Mouse (Mus musculus) midbrain, embryonic 12.5 days (tissue): ENCODE measurements around the gene Dlg2. TPM values are rescaled to one million over a fixed set of nuclear protein-coding genes. Genes with fewer than 3 reads are reported as not detected.

Experiments used
- ATAC-seq: fragments of 200-750 bp; cut with Nextera tagmentation; 2 replicates; pipeline ENCODE4 v1.8.0; 2017; ENCODE audit warnings: low read depth, moderate TSS enrichment, moderate library complexity; ENCODE audit not compliant: low FRiP score
- H3K27ac ChIP-seq: fragments of 300-500 bp; sonication (generic); replicated peaks from 2 replicates; pipeline ENCODE4 v1.5.1; 2016; ENCODE audit warnings: mild to moderate bottlenecking
- H3K27me3 ChIP-seq: fragments of 300-500 bp; sonication (generic); 2 replicates; pipeline ENCODE4 v1.6.1; 2016; ENCODE audit warnings: mild to moderate bottlenecking
- H3K36me3 ChIP-seq: fragments of 300-500 bp; sonication (generic); 2 replicates; pipeline ENCODE4 v1.6.1; 2016
- H3K4me1 ChIP-seq: fragments of 300-500 bp; sonication (generic); 2 replicates; pipeline ENCODE4 v1.6.1; 2016
- H3K4me2 ChIP-seq: fragments of 300-500 bp; sonication (generic); replicated peaks from 2 replicates; pipeline ENCODE4 v1.6.1; 2016; ENCODE audit warnings: mild to moderate bottlenecking, moderate library complexity
- H3K4me3 ChIP-seq: fragments of 300-500 bp; sonication (generic); 2 replicates; pipeline ENCODE4 v1.5.1; 2016; ENCODE audit warnings: mild to moderate bottlenecking
- H3K9ac ChIP-seq: fragments of 300-500 bp; sonication (generic); replicated peaks from 2 replicates; pipeline ENCODE4 v1.6.1; 2016; ENCODE audit warnings: mild to moderate bottlenecking, moderate library complexity
- H3K9me3 ChIP-seq: fragments of 300-500 bp; sonication (generic); 2 replicates; pipeline ENCODE4 v1.6.1; 2016; ENCODE audit warnings: mild to moderate bottlenecking
- WGBS: fragments of 180-500 bp; shearing (Covaris S2); methylation state at CpG from one replicate; pipeline ENCODE4 v1.1.7; 2016; 5-methylcytosine and 5-hydroxymethylcytosine counted together
- polyA plus RNA-seq: library from polyadenylated mRNA; unstranded; fragments of >200 nt; fragmentation: Nextera tagmentation; extraction: Ambion mirVana; gene quantifications from 2 replicates; pipeline ENCODE4 v1.2.1, GENCODE M21; 2016

The Dlg2 gene
- polyA plus RNA-seq, 1 experiment from 2014 or later, result 4.2 TPM

GRCm38 (mm10) chr7:90554421-90554820 lies 77.9 kb downstream of the Dlg2 start:
- H3K4me3 ChIP-seq, result no peak overlapping the region
- no peaks in the 10 kb centered on the region for H3K9me3 ChIP-seq
- no peak overlapping the region for H3K4me2 ChIP-seq
- H3K36me3 ChIP-seq, result no peaks in the 10 kb centered on the region
- no peak overlapping the region for H3K9ac ChIP-seq
- no peak overlapping the region for H3K27ac ChIP-seq
- ATAC-seq, result no peak
- WGBS, result 84% methylated on average over 2 of the region's 2 CpGs
- no peaks in the 10 kb centered on the region for H3K4me1 ChIP-seq
- no peaks in the 10 kb centered on the region for H3K27me3 ChIP-seq

DNA sequence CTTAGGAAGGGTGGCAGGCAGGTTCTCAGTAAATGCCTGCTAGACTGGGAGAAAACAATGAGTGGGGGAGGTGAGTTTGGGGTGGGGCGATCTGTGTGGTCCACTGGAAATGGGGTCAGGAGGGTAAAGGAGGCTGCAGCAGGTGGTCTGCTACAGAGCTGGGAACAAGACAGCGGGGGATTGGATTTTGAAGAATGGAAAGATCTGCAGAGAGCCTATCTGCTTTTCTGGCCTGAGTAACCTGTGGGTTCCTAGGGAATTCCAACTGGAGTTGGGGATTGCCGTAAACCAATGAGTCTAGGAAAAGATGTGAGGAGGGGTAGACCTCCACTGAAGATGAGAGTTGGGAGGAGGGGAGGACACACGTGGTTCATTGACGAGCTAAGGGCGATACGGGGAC lies 92.7 kb downstream of the Dlg2 start:
- Histone ChIP-seq H3K27me3 (no peaks in the 10 kb centered on the region), H3K9me3 (no peaks in the 10 kb centered on the region), H3K36me3 (no peaks in the 10 kb centered on the region), H3K4me1 (no peaks in the 10 kb centered on the region), H3K4me3 (no peak overlapping the region), H3K9ac (no peak overlapping the region), H3K27ac (no peak overlapping the region), H3K4me2 (no peak overlapping the region)
- 4% methylated on average over 7 of the region's 7 CpGs for WGBS
- no peak for ATAC-seq

GRCm38 (mm10) chr7:90587795-90588194 lies 111.3 kb downstream of the Dlg2 start:
- H3K4me1 ChIP-seq, result no peaks in the 10 kb centered on the region
- H3K36me3 ChIP-seq, result no peaks in the 10 kb centered on the region
- 75% methylated on average over 2 of the region's 2 CpGs for WGBS
- no peak for ATAC-seq
- no peak overlapping the region for H3K4me2 ChIP-seq
- no peaks in the 10 kb centered on the region for H3K27me3 ChIP-seq
- no peak overlapping the region for H3K27ac ChIP-seq
- no peak overlapping the region for H3K4me3 ChIP-seq
- no peak overlapping the region for H3K9ac ChIP-seq
- no peaks in the 10 kb centered on the region for H3K9me3 ChIP-seq

DNA sequence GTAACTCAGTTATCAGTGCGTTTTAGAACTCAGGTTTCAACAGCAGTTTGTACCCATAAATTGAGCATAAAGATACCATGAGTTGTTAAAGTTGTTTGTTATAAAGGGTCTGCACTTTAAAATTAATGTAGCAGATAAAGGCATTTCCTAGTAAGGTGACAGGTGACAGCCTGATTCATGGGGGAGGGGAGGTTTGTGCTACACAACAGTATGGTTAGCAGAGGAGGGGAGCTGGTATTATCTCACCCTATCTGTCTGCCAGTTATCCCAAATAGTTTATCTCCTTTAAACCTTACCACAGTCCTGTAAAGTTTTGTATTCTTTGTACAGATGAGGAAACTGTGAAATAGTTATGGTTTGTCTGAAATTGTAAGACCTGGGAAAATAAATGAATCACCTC lies 111.8 kb downstream of the Dlg2 start:
- Histone ChIP-seq H3K27me3 (no peaks in the 10 kb centered on the region), H3K36me3 (no peaks in the 10 kb centered on the region), H3K9me3 (no peaks in the 10 kb centered on the region), H3K4me2 (no peak overlapping the region), H3K27ac (no peak overlapping the region), H3K4me1 (no peaks in the 10 kb centered on the region), H3K9ac (no peak overlapping the region), H3K4me3 (no peak overlapping the region)
- ATAC-seq, result no peak
- 89% methylated on average over 1 of the region's 1 CpGs for WGBS

GRCm38 (mm10) chr7:90609764-90610163 lies 133.3 kb downstream of the Dlg2 start:
- WGBS, result 47% methylated on average over 2 of the region's 2 CpGs
- no peaks in the 10 kb centered on the region for H3K27me3 ChIP-seq
- ATAC-seq, result no peak
- no peaks in the 10 kb centered on the region for H3K36me3 ChIP-seq
- no peak overlapping the region for H3K27ac ChIP-seq
- no peak overlapping the region for H3K9ac ChIP-seq
- H3K9me3 ChIP-seq, result no peaks in the 10 kb centered on the region
- no peak overlapping the region for H3K4me2 ChIP-seq
- no peaks in the 10 kb centered on the region for H3K4me1 ChIP-seq
- no peak overlapping the region for H3K4me3 ChIP-seq

DNA sequence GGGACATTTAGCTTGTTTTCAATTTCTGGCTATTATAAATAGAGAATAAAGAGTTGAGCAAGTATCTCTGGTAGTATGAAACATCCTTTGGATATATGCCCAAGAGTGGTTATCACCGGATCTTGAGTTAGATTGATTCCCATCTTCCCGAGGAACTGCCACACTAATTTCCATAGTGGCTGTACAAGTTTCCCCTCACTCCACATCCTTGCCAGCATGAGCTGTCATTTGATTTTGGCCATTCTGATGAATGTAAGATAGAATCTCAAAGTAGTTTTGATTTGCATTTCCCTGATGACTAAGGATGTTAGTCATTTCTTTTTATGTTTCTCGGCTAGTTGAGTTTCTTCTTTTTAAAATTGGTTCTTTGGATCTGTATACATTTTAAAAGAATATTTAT lies 154.1 kb downstream of the Dlg2 start:
- no peaks in the 10 kb centered on the region for H3K27me3 ChIP-seq
- H3K4me1 ChIP-seq, result no peaks in the 10 kb centered on the region
- no peaks in the 10 kb centered on the region for H3K36me3 ChIP-seq
- no peak overlapping the region for H3K27ac ChIP-seq
- H3K4me2 ChIP-seq, result no peak overlapping the region
- H3K9ac ChIP-seq, result no peak overlapping the region
- no peak overlapping the region for H3K4me3 ChIP-seq
- 94% methylated on average over 3 of the region's 3 CpGs for WGBS
- no peaks in the 10 kb centered on the region for H3K9me3 ChIP-seq
- ATAC-seq, result no peak

GRCm38 (mm10) chr7:90649512-90649911 lies 173.0 kb downstream of the Dlg2 start:
- 79% methylated on average over 1 of the region's 1 CpGs for WGBS
- Histone ChIP-seq H3K27ac (no peak overlapping the region), H3K4me3 (no peak overlapping the region), H3K4me2 (no peak overlapping the region), H3K36me3 (no peaks in the 10 kb centered on the region), H3K9me3 (no peaks in the 10 kb centered on the region), H3K4me1 (no peaks in the 10 kb centered on the region), H3K9ac (no peak overlapping the region), H3K27me3 (no peaks in the 10 kb centered on the region)
- no peak for ATAC-seq

DNA sequence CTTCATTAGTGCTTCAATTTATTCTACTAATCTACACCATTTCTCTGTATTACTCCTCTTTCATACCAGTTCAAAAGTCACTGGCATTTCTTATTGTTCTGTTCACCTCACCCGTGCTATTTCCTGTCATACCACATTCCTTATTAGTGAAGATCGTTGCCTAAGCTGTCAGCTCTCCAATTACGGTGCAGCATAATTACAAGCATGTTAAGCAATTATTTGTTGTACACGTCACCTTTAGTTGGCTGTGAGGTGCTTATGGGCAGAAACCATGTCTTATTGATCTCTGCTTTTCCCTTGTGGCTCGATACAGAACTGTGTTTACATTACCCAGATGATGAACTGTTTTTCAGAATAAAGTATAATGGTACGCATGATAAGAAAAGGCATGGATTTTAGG lies 174.7 kb downstream of the Dlg2 start:
- 60% methylated on average over 6 of the region's 6 CpGs for WGBS
- Histone ChIP-seq H3K9me3 (no peaks in the 10 kb centered on the region), H3K4me3 (no peak overlapping the region), H3K36me3 (no peaks in the 10 kb centered on the region), H3K27me3 (no peaks in the 10 kb centered on the region), H3K27ac (no peak overlapping the region), H3K4me1 (no peaks in the 10 kb centered on the region), H3K9ac (no peak overlapping the region), H3K4me2 (no peak overlapping the region)
- ATAC-seq, result no peak

DNA sequence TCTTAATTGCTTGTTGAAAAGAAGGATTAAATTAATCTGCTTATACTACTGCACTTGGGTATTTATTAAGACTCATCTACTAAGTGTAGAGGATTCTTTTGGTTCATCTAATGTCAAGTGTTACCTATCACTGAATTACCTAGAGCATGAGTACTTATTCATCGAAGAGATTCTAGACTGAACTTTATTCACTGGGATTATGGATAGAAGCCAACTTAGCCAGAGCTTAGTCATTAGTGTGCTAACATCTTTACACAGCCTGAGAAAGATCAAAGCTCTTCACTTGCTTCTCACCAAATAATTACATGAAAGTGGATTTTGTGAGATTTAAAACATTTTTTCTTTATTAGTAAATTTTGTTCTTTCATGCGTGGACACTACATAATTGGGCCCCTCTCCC lies 175.1 kb downstream of the Dlg2 start:
- ATAC-seq, result no peak
- H3K4me2 ChIP-seq, result no peak overlapping the region
- H3K4me3 ChIP-seq, result no peak overlapping the region
- H3K27ac ChIP-seq, result no peak overlapping the region
- WGBS, result 89% methylated on average over 2 of the region's 2 CpGs
- no peaks in the 10 kb centered on the region for H3K9me3 ChIP-seq
- no peak overlapping the region for H3K9ac ChIP-seq
- H3K36me3 ChIP-seq, result no peaks in the 10 kb centered on the region
- no peaks in the 10 kb centered on the region for H3K4me1 ChIP-seq
- H3K27me3 ChIP-seq, result no peaks in the 10 kb centered on the region

DNA sequence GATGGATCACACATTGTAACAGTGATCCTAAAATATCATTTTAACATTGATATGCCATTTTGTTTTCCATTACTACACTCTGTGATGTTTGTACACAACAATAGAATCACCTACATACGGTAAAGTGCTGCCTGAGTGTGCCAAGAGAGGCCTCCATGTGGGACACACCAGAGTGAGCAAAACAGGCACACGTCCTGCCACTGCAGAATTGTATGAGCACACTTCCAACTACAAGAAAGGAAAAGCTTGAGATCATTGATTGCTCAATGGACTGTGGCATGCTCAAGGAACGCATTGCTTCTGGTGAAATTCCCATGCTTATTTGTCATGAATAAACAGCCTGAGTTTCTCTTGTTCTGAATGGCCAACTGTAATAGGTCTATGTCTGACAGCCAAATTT lies 182.1 kb downstream of the Dlg2 start:
- Histone ChIP-seq H3K9ac (no peak overlapping the region), H3K4me2 (no peak overlapping the region), H3K4me1 (no peaks in the 10 kb centered on the region), H3K36me3 (no peaks in the 10 kb centered on the region), H3K4me3 (no peak overlapping the region), H3K9me3 (no peaks in the 10 kb centered on the region), H3K27ac (no peak overlapping the region), H3K27me3 (no peaks in the 10 kb centered on the region)
- 66% methylated on average over 3 of the region's 3 CpGs for WGBS
- ATAC-seq, result no peak

DNA sequence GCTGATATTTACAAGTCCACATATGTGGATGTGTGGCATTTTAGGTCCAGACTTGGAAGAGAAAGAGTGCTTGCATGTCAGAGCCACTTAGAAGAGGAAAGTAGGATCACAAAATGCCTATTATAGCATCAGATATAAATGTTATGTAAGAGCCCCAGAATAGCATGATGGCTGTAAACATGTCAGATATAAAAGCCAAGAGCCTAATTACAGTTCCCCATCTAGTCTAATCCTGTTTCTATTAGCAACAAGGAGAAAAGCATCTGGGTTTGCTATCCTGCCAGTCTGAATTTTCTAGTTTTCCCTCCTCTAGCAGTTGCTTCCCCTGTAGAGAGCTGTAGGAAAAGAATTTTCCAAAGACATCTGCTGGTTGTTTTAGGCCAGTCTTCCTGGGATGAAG lies 217.6 kb downstream of the Dlg2 start:
- no peak for ATAC-seq
- Histone ChIP-seq H3K4me1 (no peaks in the 10 kb centered on the region), H3K36me3 (no peaks in the 10 kb centered on the region), H3K9ac (no peak overlapping the region), H3K27me3 (no peaks in the 10 kb centered on the region), H3K4me3 (no peak overlapping the region), H3K4me2 (no peak overlapping the region), H3K27ac (no peak overlapping the region), H3K9me3 (no peaks in the 10 kb centered on the region)

GRCm38 (mm10) chr7:90696181-90696950 lies 219.9 kb downstream of the Dlg2 start:
- no peak overlapping the region for H3K9ac ChIP-seq
- no peaks in the 10 kb centered on the region for H3K9me3 ChIP-seq
- H3K4me2 ChIP-seq, result no peak overlapping the region
- no peak overlapping the region for H3K27ac ChIP-seq
- no peaks in the 10 kb centered on the region for H3K27me3 ChIP-seq
- no peak overlapping the region for H3K4me3 ChIP-seq
- H3K36me3 ChIP-seq, result no peaks in the 10 kb centered on the region
- no peaks in the 10 kb centered on the region for H3K4me1 ChIP-seq
- ATAC-seq, result no peak
- WGBS, result 49% methylated on average over 7 of the region's 7 CpGs
